Mouse (Mus musculus) mouse trophoblast stem cell (cell line): ENCODE results near the gene Fcgr2b.

Experiments
- in situ Hi-C, 2 experiments: fragments of 300-500 bp; cut with MseI, MboI; formaldehyde crosslinking; loops; 2 replicates in 1 of 2; 3 replicates in 1 of 2; pipeline ENCODE4 v1.15.1; 2025

The Fcgr2b gene

DNA sequence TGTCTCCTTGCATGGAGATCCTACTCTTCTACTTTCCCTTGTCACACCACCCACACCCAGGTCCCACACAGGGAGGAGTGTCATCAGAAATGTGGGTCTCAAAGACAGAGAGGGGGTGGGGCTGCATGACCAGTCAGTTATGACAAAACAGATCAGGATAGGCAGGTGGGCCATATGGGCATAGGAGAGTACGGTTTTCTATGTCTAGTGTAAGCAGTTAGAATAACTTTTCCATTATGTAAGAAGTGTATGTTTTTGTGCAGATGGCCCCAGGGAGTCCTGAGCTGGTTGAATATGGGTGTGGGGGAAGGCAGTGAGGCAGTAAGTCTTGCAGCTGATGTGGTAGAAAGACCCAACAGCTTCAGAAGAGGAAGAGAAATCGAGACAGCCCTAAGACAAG lies 47.9 kb downstream of the Fcgr2b start:
- in situ Hi-C loops, result no loop called here

- in situ Hi-C loops, result no loop called here
Measured at GRCm38 (mm10) chr1:170927378-170927777, 49.0 kb downstream of the Fcgr2b start, which contains the start of gene Fcrla. Gene Fcrla, minus strand, starts transcription at chr1:170927583.

GRCm38 (mm10) chr1:170926941-170927340 lies 49.4 kb downstream of the Fcgr2b start:
- in situ Hi-C loops, result no loop called here

- in situ Hi-C loops, result no loop called here
Measured at GRCm38 (mm10) chr1:170924485-170924884, 51.9 kb downstream of the Fcgr2b start.

DNA sequence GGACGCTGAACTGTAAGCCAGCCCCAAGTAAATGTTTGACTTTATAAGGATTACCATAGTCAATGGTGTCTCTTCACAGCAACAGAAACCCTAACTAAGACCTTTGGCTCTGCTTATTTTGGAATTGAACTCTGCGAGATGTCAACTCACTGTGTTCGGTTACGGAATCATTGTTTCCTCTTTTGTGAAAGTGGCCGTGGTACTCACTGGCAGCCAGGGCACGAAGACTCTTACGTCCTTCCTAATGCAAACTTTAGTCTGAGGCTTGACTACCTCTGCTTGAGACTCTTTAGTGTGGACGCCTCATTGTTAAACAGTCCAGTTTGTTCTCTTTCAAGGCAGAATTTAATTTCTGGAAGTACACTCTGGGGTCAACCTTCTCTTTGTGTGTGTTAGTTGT lies 57.0 kb downstream of the Fcgr2b start:
- in situ Hi-C loops, result no loop called here

DNA sequence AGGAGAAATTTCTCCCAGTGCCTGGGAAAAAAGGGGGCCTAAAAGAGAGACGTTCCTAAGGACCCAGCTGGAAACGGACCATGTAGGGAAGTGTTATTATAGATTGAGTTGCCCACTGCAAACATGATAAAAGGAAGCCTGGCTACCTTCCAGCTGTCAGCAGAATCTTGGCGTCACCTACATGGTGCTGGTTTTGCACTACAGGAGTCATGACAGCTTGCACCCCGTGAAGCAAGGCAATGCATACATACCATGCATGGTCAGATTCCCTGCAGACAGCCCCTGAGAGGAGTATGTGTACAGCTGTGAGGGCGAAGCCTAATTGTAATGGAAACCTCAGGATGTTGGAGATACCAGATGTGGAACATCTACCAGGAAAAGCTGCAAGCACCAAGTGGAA lies 60.7 kb downstream of the Fcgr2b start:
- in situ Hi-C loops, result no loop called here

DNA sequence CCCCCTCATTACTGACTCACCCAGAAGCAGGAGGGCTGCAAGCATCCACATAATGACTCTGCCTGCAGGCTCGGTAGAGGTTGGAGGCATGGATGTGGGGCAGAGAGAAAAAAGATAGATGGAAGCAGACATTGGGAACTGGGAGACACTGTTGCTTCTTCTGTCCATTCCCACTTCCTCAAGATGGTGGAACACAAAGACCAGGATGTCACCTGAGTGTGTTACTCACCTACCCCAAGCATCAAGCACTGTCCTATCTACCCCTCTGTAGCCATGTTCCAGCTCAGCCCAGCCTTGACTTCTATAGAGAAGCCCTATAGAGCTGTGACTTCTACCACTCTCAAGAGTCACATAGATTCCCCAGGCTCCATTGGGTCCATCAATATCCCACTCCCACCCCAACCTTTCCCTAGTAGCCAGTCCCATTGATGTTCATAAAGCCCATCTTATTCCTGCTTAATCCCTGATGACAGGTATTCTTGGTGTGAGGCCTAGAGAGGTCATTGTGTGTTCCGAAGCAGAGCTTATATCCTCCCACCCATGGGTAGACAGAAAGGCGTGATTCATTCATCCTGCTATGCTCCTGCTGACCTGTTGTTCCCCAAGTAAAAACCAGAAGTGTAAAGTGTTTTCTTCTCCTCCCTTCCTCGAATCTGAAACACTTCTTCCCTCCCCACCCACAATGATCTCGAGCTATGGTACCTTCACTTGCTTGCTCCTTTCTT lies 63.3 kb downstream of the Fcgr2b start, which contains the start of gene Fcrlb:
Gene Fcrlb (minus strand): TSS at position 51 of the 725 bp plus-strand sequence.
- in situ Hi-C loops, result no loop called here

DNA sequence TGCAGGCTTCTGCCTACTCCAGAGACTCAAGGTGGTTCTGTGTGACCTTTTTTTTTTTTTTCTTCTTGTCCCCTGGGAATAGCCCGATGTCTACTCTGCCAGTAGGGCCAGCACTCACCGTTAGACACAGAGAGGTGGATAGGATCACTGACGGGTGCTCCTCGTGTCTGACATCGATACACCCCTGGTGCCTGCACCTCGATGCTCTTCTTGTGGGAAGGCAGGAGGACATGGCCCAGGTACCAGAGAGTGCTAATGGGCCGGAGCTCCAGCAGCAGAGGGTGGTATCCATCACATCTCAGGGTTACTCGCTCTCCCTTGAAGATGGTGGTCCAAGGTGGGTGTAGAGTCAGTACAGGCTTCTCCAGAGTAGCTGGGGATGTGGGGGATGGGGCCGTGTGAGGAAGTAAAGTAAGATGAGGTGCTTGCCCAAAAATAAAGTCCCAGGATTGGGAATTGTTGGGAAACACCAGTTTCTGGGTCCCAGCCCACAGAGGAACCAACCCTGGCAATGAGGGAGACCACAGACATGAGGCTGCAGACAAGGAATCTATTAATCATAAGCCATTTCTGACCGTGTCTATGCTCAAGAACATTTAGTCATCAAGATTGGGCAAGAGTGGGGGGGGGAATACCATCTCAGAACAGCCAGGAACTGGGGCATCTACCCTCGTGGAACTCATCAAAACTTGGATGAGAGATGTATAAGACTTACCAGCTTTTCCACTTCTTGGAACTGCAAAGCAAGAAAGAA lies 64.3 kb downstream of the Fcgr2b start:
- in situ Hi-C loops, result no loop called here
